Mouse (Mus musculus) naive thymus-derived CD4-positive, alpha-beta T cell, adult 2 months (primary cell): ENCODE data around the gene Capn7.

Source experiments
- DNase-seq: peaks from one replicate; pipeline ENCODE4 v3.0.0-alpha.2; 2011; ENCODE audit warnings: low read depth

Gene Capn7

GRCm38 (mm10) chr14:31336369-31337155 is at the start of gene Capn7:
Gene Capn7, plus strand, starts transcription at chr14:31336638.
- DNase-seq = peak; percentile 99

GRCm38 (mm10) chr14:31313192-31313591 is 23.2 kb upstream of the Capn7 start:
- DNase-seq = no peak

GRCm38 (mm10) chr14:31316613-31317012 is 19.8 kb upstream of the Capn7 start:
- DNase-seq = no peak

GRCm38 (mm10) chr14:31317754-31318153 is 18.7 kb upstream of the Capn7 start:
- DNase-seq = no peak

- no peak for DNase-seq
Observed at GRCm38 (mm10) chr14:31319546-31319945, 16.9 kb upstream of the Capn7 start.

- no peak for DNase-seq
Observed at GRCm38 (mm10) chr14:31321181-31321580, 15.3 kb upstream of the Capn7 start.

GRCm38 (mm10) chr14:31322191-31322590 is 14.2 kb upstream of the Capn7 start:
- no peak for DNase-seq

- no peak for DNase-seq
Observed at GRCm38 (mm10) chr14:31323189-31323588, 13.2 kb upstream of the Capn7 start.

GRCm38 (mm10) chr14:31323849-31324792 is 12.3 kb upstream of the Capn7 start, which contains the start of gene Dnah1:
Gene Dnah1, minus strand, starts transcription at chr14:31323896.
- peak; percentile 41 for DNase-seq

GRCm38 (mm10) chr14:31324851-31325250 is 11.6 kb upstream of the Capn7 start:
- no peak for DNase-seq

GRCm38 (mm10) chr14:31325551-31325950 is 10.9 kb upstream of the Capn7 start:
- DNase-seq = peak; percentile 31

- DNase-seq = no peak
Observed at GRCm38 (mm10) chr14:31326770-31327169, 9.7 kb upstream of the Capn7 start.

- no peak for DNase-seq
Observed at GRCm38 (mm10) chr14:31327196-31327595, 9.2 kb upstream of the Capn7 start.

GRCm38 (mm10) chr14:31327681-31328080 is 8.8 kb upstream of the Capn7 start:
- DNase-seq = no peak

- DNase-seq = no peak
Observed at GRCm38 (mm10) chr14:31329741-31330140, 6.7 kb upstream of the Capn7 start.

- no peak for DNase-seq
Observed at GRCm38 (mm10) chr14:31330957-31331356, 5.5 kb upstream of the Capn7 start.

GRCm38 (mm10) chr14:31335765-31336164 is 673 bp upstream of the Capn7 start:
- DNase-seq = no peak

- peak; percentile 57 for DNase-seq
Observed at GRCm38 (mm10) chr14:31337406-31337805, 968 bp downstream of the Capn7 start.

- no peak for DNase-seq
Observed at GRCm38 (mm10) chr14:31337947-31338346, 1.5 kb downstream of the Capn7 start.

- DNase-seq = no peak
Observed at GRCm38 (mm10) chr14:31343241-31343640, 6.8 kb downstream of the Capn7 start.

- DNase-seq = no peak
Observed at GRCm38 (mm10) chr14:31345367-31345766, 8.9 kb downstream of the Capn7 start.

- DNase-seq = no peak
Observed at GRCm38 (mm10) chr14:31362236-31362635, 25.8 kb downstream of the Capn7 start.

GRCm38 (mm10) chr14:31364589-31364988 is 28.2 kb downstream of the Capn7 start:
- DNase-seq = no peak
